Mouse (Mus musculus) spleen, adult 12 weeks (tissue): Measurements from ENCODE around the gene Srgap3.
A peak's percentile ranks its signal among the peaks of the same experiment; 100 is the strongest.
"Not testable (repeated sequence)": the region's sequence is repeated elsewhere in the genome, so short reads cannot be mapped to it uniquely, and the experiment has no call there.

Experiments
- DNase-seq: peaks from one replicate; pipeline ENCODE4 v3.0.0; 2022; ENCODE audit warnings: low spot score

Gene Srgap3

DNA sequence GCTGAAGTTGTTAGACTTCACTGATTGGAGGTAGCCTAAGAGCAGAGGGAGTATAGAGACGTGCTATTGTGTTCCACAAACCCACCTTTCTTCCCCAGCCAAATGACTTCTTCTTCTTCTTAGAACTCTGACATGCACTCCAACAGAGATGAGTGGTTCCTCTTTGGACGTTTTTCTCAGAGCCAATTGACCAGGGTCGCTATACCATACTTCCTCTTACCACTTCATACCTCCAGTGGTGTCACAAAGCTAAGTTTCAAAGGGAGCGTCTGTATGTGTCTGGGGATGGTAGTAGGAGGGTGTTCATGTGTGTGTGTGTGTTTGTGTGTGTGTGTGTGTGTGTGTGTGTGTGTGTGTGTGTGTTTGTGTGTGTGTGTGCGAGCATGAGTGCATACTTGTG lies 195.1 kb downstream of the Srgap3 start:
- no peak for DNase-seq

DNA sequence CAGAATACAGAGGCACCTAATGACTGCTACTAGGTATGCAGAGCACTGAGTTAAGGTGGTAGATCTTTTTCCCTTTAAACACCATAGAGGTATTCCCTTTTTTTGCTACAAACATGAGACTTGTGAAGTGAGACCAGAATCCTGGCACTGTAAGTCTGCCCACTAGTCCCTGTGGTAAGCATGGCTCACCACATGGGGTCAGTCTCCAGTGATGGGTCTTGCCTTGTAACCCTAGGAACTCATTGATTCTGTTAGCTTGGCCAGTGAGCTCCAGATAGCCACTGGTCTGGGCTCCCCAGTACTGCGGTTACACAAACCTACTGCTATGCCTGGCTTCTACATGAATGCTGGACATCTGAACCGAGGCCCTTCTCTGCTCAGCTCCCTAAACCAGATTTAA lies 204.8 kb downstream of the Srgap3 start:
- DNase-seq, result no peak

DNA sequence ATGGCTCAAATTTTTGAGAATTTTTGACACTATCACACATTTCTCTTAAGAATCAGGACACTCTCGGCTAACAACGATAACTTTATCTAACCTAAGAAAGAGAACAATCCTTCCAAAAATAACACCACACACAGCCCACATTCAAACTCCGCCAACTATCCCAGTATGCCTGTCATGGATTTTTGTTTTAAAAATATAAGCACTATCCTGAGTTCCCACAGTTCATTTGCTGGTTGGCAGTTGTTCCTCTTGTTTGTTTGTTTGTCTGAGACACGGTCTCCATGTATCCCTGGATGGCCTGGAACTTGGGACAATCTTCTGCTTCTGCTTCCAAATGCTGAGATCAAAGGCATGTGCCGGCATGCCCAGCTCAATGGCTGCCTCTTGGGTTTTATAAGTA lies 205.3 kb downstream of the Srgap3 start:
- no peak for DNase-seq

DNA sequence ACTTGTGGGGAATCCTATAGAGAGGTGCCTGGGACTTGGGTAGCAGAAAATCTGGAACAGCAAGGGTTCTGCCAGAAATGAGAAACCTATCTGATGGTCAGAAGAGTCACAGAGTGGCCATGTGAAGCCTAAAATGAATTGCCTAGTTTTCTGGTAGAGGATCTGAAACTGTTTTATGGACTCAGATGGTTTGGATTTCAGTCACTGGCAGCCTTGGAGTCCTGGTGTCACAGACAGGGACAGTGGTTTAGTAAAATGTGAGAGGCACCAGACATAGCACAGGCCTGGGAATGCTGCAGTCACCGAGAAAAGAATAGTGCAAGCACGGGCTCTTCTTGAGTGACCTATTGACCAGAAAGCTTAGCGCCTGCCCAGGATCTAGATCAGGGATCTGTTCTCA lies 207.4 kb downstream of the Srgap3 start:
- no peak for DNase-seq

DNA sequence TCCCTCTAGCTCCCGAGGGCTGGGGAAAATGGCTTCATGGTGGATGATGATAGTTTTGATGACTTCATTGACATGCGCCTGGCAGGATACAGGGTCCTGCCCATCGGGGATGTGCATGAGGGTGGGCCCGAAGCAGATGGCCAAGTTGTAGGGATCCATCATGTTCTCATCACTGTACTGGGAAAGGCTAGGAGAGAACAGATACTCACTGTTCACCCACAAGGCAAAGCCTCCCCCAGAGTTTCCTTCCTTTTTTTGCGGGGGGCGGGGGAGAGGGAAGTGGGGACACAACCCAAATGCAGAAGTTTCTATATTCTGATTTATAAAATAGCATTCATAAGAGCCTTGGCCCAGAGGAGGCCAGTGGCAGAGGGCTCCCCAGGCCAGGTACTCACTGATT lies 208.1 kb downstream of the Srgap3 start:
- no peak for DNase-seq

DNA sequence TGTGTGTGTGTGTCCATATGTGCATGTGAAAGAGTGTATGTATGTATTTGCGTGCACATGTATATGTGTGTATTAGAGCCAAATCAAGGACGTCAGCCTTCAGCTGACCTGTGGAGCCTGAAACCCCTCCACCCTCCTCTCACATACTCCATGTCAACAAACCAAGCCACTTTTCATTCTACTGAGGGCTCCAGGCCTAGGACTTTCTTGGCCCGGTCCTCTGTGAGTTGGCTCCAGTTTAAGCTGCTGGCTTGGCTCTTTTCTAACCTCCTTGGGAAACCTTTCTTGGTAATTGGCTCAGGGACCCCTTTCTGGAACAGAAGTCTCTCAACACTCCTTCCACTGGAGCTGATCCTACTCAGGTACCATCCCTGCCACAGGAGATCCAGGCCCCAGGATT lies 210.6 kb downstream of the Srgap3 start:
- DNase-seq, result no peak

DNA sequence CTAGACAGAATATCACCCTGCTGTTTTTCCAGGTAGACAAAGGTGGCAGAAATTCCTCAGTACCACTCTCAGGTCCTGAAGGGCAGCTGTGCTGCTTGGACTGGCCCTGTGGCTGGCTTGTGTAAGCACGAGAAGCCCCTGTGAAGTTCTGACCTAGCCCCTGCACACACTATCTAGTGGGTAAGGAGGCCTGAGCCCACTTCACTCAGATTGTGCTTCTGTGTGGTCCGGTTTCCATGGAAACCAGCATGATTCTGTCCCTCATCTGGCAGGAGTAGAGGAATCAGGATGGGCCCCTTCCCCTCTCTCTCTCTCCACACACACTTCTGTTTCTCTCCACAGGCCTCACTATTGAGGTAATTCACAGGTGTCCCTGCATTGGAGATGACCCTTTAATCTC lies 212.0 kb downstream of the Srgap3 start:
- no peak for DNase-seq

DNA sequence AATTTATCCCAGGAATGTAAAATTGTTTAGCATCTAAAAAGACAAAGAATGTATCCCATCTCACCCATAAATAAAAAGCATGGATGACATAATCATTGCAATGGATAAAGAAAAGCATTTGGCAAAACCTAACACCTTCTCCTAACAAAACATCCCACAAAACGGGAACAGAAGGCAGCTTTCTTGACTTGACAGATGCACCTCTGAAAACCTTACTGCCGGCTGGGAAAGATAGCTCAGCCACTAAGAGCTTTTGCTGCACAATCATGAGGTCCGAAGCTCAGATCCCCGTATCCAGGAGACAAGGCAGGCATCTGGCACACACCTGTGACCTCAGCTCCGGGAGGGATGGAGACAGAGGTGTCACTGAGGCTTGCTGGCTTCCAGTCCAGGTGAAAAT lies 213.1 kb downstream of the Srgap3 start:
- no peak for DNase-seq

DNA sequence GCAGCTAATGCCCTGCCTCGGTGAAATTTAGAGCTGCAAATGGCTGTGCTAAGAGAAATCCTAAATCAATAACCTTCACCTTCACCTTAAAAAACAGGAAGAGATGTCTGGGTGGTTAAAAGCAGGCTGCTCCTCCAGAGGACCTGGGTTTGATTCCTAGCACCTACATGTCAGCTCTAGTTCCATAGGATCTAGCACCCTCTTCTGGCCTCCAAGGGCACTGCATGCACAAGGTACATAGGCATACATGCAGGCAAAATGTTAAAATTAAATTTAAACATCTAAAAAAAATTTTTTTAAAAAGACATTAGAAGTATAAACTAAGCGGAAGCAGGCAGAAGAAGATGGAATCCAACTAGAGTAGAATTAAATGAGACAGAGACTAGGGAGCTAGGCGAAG lies 214.6 kb downstream of the Srgap3 start:
- no peak for DNase-seq

DNA sequence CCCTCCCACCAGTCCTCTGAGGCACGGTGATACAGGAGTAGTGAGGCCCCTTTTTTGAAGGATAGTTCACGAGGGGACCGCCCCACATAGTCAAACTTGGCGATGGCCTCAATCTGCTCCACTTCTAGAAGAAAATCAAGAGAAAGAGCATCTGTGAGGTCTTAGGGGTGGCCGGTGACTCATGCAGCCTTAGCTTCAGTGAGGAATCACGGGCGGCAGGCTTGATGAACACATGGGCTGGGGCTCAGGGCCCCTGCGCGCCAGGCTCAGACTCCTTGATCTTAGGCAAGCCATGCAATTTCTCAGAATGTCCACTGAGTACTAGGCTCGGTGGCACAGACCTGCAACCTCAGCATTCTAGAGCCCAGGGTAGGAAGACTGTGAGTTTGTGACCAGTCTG lies 215.7 kb downstream of the Srgap3 start:
- no peak for DNase-seq

DNA sequence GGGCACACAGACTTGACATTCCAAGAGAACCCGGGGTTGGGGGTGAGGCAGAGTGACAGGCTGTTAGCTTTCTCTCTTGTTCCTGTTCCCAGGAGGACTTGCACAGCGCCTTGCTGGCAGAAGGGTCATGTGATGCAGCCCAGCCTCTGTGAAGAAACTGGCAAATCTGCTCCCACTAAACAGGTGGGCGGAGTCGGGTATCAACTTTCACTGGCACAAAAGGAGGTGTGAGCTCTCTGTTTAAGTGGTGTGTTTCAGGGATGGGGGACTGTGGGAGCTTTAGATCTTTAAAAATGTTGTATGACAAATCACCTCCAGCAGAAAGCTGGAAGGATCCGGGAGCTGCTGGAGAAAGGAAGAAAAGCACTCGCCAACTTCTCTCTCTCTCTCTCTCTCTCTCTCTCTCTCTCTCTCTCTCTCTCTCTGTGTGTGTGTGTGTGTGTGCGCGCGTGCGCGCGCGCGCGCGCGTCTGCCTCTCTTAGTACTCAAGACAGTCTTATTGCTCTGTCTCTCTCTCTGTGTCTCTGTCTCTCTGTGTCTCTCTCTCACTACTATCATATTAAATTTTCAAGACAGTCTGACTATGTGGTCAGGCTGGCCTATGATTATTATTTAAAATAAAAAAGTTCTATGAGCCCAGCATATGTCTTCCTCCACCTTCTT lies 218.2 kb downstream of the Srgap3 start:
- DNase-seq, result no peak

DNA sequence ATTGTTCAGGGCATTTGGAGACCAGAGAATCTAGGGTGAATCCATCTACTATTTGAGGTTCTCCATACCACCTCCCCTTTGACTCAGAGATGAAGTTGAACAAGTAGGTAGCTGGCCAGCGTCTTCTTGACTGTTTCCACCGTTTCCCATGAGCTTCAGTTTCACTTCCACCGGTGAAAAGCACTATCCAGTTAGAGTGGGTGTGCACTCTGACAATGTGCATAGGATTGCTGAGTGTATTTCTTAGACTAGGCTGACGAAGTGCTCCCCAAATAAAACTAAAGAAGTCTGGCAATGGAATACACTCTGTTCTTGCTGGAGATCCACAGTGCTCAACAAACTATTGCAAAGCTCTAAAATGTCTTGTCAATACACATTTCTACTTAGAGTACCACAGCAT lies 221.6 kb downstream of the Srgap3 start:
- no peak for DNase-seq

DNA sequence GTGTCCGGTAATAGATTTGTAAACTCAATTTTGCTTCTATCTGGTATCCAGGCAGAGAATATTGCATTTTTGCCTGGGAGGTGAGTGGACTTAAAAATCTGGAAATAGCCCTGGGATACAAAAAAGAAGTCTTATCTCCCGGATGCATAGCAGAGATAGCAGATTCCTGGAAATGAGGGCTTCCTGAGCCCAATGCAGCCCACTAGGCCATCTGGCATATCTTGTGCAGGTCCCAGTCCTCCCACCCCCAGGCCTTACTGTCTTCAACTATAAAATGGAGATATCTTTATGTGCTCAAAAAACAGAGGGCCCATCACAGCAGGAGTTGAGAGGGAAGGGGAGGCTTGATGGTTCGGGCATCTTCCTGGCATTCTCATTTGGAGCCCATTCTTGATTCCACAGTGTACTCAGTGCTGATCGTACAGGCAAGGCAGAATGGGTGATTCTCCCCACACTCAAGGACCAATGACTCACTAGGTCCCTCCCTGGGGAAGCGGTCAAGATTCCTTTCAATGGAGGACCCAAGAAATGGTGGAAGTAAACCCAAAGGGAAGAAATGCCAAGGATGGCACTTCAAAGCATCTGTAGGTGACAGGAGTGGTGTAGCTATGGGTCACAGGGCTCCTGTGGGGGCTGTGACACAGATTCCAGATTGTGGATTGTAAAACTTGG lies 226.5 kb downstream of the Srgap3 start:
- no peak for DNase-seq

DNA sequence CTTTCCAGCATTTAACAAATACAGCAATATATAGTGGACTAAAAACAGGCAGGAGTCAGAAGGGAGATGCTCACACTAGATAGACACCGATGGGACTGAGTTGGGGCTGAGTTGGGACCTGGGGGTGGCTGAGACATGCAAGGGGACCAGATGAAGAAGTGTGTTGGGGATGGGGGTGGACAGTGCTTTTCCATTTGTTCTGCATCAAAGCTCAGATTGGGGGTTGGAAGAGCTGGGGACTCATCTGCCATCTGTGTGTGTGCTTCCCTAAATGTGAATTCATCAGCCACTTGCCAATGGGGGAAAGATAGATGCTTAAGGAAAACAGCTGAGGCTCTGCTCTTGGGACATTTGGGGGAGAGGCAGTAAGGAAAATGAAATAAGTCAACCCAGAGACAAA lies 227.1 kb downstream of the Srgap3 start:
- no peak for DNase-seq

DNA sequence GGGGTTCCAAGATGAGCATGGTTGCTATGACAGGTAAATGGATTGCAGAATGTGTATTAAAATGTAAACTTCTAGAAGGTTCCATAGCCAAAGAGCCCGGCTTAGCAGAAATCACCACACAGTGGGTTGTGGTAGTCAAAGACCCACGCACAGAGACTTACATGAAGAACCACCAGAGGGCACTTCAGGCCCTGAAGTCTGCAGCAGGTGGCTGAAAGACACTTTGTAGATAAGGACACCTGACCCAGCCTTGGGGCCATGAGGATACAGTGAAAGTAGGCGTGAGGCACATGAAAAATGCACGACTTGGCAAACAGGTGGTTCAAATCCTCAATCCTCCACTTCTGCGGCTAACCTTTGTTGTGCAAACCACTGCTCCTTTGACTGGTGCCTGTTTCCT lies 229.9 kb downstream of the Srgap3 start:
- no peak for DNase-seq

DNA sequence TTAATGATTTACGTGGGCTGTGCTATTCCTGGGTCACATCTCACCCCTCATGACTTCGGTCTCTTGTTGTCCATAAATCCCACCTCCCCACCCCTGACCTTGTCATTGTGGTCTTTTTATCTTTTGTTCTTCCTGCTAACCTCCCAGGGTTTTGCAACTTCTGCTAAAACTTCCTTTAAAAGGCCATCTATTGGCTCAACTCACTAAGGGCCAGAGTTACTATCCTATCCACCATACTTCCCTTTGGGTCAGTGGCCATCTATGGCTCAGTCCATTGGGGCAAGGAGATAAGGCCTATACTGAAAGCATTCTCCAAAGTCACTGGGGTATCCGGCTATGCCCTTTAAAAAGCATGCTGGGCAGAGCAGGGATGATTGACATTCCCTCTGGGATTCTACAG lies 233.1 kb downstream of the Srgap3 start:
- no peak for DNase-seq

DNA sequence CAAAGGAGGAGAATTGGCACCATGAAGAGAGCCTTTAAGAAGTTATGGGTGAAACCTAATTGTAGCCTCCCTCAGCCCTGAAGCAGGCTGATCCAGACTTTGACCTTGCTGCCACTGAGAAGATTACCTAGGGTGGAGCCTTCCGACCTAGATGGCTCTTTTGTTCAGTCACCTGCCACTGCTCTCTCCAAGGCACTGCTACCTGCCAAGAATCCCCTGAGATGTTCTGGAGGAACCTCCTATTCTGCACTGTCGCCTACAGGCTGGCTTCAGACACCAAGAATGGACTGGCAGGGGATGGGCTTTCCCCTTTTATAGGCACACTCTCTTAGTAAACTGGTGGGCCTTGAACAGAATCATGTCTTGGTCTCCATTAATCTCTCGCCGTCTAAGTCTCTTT lies 244.8 kb downstream of the Srgap3 start:
- DNase-seq, result not testable (repeated sequence)

DNA sequence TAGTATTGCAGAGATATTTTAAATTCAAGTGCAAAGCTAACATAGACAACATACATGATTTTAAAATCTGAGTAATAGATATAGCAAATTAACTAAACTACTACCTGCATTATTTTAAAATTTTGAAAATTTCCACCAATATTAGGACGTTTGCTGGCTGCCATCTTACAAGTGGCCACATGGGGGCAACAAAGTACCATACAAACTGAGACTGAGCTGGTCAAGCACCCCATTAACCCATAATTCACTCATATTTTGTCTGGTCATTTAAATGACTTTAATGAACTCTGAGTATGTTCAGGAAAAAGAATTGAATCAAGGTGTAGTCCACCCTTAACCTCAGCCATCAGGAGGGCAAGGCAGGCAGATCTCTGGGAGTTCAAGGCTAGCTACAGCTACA lies 246.7 kb downstream of the Srgap3 start:
- DNase-seq, result peak; percentile 20

DNA sequence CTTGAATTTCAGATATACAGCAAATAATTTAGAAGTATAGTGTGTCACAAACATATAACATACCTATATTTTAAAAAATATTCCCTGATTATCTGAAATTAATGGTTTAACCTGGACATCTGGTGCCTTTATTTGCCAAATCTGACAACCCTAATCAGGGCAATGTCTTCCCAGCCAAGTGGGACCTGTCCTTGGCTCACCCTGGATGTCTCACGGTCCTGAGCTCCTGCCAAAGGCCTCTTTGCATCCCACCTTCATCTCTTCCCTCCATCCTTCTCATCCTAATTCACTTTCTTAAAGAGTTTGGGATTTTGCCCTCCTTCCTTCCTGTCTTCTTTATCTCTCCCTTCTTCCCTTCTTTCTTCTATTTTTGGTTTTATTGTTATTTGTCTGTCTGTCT lies 248.0 kb downstream of the Srgap3 start:
- DNase-seq, result no peak

DNA sequence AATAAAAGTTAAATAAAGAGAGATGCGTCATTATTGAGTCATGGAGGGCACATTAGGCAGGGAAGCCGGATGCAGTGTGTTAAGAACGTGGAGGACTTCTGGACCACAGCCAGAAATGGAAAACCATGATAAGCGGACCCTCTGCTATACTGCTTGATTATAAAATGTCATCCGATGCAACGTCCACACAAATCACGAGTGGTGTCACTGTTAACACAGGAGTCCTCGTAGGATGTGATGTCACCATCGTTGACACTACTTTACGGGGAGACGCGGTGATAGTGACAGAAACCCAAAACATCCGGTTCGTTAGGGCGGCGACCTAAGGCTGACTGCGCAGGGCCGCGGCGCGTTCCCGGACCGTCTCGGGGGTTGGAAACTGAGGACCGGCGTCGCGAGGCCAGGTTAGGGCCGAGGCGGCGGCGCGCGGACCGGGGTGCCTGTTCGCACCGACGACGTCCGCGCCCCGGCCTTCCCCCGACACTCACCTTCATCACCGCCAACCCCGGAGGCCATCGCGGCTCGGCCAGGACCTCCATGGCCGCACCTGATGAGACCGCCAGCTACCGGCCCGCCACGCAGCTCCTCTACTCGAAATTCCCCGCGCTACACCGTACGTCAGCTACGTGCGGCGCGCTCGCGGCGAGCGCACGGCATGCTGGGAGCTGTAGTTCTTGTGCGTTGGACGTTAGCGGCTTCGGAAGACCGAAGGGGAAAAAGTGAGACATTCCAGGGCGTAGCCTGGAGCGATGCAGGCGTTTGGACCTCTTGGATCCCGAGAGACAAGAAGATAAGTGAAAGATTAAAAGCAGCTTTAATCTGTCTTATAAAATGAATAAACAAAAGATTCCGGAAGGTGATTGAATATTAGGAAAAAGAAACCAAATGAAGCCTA lies 250.8 kb downstream of the Srgap3 start, which contains the start of gene Rad18:
Gene Rad18 (minus strand): TSS at position 631 of the 895 bp plus-strand sequence.
- peak; percentile 75 for DNase-seq

DNA sequence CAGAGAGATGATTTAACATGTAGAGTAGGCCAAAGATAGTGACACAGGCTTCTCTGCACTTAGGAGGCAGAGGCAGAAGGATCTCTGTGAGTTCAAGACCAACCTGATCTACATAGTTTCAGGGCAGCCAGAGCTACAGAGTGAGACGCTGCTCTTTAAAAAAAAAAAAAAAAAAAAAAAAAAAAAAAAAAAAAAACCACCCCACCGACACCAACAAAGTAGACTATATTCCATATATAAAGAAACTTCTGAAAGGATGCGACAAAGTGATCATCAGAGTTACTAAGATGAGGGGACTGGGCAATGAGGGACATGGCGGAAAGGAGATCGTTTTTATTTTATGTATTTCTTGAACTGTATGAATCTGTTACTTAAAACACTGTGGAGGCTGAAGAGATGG lies 252.6 kb downstream of the Srgap3 start:
- DNase-seq, result no peak

DNA sequence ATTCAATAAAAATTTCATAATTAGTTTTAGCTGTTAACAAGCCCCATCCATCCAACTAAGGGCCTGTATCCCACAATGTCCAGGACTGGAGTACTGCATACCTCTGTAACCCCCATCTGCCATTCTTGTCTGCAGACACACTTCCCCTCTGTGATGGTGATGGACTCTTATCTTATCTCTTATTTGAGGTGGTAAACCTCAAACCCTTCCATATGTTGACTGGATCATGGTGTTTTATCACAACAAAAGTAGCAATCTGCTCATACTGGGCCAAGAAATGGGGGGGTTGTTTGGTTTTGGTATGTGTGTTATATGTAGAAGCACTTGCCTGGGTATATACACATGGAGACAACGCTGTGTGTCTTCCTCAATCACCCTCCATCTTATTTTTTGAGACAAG lies 255.5 kb downstream of the Srgap3 start:
- no peak for DNase-seq

DNA sequence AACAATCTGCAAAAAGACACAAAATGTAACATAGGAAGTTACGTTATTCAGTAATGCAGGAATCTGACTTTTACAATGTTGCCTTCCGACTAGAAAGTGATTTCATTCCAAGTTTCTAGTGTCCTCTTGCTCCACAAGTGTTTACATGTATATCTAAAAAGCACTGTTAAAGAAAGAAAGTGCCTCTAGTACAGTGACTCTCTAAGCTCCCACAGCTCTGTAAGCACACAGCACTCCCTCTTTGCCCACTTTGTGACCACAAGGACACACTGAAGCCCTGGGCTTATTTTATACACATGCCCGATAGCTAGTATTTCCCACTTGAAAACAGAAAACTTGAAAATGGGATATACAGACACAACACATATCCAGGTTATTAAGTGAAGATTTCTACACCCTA lies 259.0 kb downstream of the Srgap3 start:
- DNase-seq, result no peak
